Mouse (Mus musculus) lung, adult 2 months (tissue): ENCODE results near the gene Ube3b.

ENCODE experiments used
- CTCF ChIP-seq: fragments of 200-500 bp; IDR thresholded peaks from 2 replicates; pipeline ENCODE4 v1.5.1; 2011; ENCODE audit warnings: mild to moderate bottlenecking, low read length, control low read depth; ENCODE audit not compliant: insufficient read depth
- POLR2A ChIP-seq: fragments of 200-500 bp; IDR thresholded peaks from 2 replicates; pipeline ENCODE4 v1.6.1; 2011; ENCODE audit warnings: low read depth, mild to moderate bottlenecking, control low read depth, low read length, borderline replicate concordance; ENCODE audit errors: extremely low read depth

DNA sequence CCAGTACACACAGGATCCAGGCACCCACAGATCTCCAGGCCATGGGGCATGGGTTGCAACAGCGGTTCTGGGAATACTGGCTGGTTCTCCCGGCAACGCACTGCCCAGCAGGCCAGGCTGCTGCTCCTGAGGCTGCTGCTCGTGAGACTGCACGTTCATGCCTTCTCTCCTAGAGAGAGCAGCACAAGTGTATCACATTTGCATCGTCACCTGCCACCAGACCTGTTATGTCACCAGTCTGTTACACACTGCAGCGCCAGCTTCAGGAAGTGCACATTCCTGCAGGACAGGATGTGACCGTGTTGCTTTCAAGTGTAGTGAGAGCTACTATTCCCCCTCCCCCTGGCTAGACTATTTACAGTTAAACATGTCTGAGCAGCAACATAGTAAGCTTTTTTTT is 36.4 kb downstream of the Ube3b start:
- TF ChIP-seq CTCF (no peak), POLR2A (no peak)
